Mouse (Mus musculus): Measurements from ENCODE around the gene H2-Q2. TPM values are rescaled to one million over a fixed set of nuclear protein-coding genes. Genes with fewer than 3 reads are reported as not detected.
"Not testable (repeated sequence)": the region's sequence is repeated elsewhere in the genome, so short reads cannot be mapped to it uniquely, and the experiment has no call there.

H2-Q2 gene
- polyA plus RNA-seq (2015; fragmentation: Nextera tagmentation; extraction: Ambion mirVana): 1.3 and 1.6 TPM in 2 replicates

DNA sequence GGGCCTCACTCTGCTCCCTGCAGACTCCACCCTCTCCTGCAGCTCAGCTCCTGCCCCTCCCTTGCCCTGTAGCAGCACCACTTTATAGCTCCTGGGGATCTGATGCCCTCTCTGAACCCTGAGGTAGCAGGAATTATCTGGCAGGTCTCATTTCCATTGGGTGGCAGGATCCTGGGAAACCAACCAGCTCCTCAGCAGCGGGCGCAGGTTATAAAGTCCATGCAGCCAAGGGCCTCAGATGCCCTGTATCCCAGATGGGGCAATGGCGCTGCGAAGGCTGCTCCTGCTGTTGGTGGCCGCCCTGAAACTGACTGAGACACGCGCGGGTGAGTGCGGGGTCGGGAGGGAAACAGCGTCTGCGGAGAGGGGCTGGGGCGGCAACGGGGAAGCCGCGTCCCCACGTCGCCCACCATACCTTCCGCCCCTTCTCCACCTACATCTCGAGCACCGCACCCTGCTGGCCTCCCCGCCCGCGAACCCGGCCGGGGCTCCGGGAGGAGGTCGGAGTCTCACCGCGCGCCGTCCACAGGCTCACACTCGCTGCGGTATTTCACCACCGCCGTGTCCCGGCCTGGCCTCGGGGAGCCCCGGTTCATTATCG, at the start of gene H2-Q2:
Gene H2-Q2, plus strand, starts transcription at position 172 of the 601 bp plus-strand sequence.
- Histone ChIP-seq H3K9me3 (replicated peaks) (no peaks in the 10 kb centered on the region), H3K9ac (no peak within 1 kb of the TSS), H3K36me3 (no peaks in the 10 kb centered on the region), H3K4me2 (peak within 1 kb of the TSS; percentile 82), H3K27me3 (peaks cover 45% of the 10 kb centered on the region), H3K4me1 (replicated peaks) (peaks cover 11% of the 10 kb centered on the region), H3K27ac (no peak within 1 kb of the TSS), H3K4me3 (peak within 1 kb of the TSS; percentile 49)
- WGBS: 2% methylated on average over 33 of the region's 40 CpGs
- no peak for ATAC-seq (replicated peaks; ENCODE audit: insufficient number of reproducible peaks, insufficient read depth, low FRiP score, low read depth)

DNA sequence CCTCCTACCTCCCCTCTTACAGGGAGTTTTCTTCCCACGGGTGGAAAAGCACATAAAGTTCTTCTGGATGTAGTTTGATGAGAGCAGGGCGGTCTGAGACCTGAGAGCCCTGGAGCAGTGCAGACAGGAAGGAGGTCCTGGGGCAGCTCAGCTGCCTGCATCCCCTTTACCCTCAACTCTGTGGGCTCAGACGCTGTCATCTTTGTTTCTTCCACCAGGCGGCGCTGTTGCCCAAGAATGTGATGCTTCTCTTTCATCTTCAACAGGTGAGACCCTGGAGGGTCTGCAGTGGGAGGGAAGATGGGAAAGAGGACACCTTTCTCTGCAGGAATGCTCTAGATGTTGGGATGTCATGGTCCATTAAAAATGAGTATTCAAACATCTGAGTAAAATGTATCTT, 46.2 kb upstream of the H2-Q2 start:
- not testable (repeated sequence) for H3K9ac ChIP-seq; H3K9me3 ChIP-seq (replicated peaks); H3K4me3 ChIP-seq; H3K27ac ChIP-seq; H3K36me3 ChIP-seq; H3K4me2 ChIP-seq; ATAC-seq (replicated peaks; ENCODE audit: insufficient number of reproducible peaks, insufficient read depth, low FRiP score, low read depth); H3K4me1 ChIP-seq (replicated peaks)
- peaks cover 12% of the 10 kb centered on the region; the same call in 1 of the 2 replicates for H3K27me3 ChIP-seq
- 7% methylated on average over 5 of the region's 5 CpGs for WGBS

DNA sequence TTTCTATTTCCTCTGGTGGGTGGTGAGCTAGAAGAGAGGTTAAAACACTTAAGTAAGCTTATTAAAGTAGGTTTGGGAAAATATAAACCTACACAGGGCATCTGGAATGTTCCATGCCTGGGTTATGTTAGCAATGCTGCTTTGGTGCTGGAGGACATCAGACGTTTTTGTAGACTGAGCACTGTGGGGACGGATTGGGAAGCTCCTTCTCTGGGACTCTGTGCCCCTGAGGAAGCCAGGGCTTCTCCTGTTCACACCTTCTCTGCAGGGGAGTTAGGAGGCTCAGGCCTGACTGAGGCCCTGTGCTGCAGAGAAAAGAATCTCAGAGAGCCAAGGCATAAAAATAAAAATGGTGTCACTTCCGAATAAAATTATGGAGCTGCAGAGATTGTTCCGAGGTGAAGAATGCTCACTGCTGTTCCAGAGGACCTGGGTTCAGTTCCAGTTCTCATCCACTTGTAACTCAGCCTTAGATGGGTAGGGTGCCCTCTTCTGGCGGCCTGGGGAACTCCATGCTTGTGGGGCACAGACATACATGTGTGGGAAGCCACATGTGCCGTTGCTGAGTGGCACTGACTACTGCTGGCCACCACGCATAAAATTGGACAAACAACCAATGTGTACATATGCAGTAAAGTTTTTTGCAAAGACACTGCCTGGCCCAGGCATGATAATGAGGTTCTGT, 41.6 kb upstream of the H2-Q2 start:
- H3K27me3 ChIP-seq: not testable (repeated sequence)

GRCm38 (mm10) chr17:35301645-35302258, 40.3 kb upstream of the H2-Q2 start:
- Histone ChIP-seq H3K27ac (no peak overlapping the region), H3K4me2 (no peak overlapping the region), H3K4me1 (replicated peaks) (no peaks in the 10 kb centered on the region), H3K27me3 (peaks cover 8% of the 10 kb centered on the region), H3K36me3 (no peaks in the 10 kb centered on the region), H3K9me3 (replicated peaks) (no peaks in the 10 kb centered on the region), H3K9ac (no peak overlapping the region), H3K4me3 (no peak overlapping the region)
- WGBS: 24% methylated on average over 13 of the region's 13 CpGs
- ATAC-seq (replicated peaks; ENCODE audit: insufficient number of reproducible peaks, insufficient read depth, low FRiP score, low read depth): no peak

More for the DNA sequence above, 41.6 kb upstream of the H2-Q2 start:
- H3K4me1 ChIP-seq (replicated peaks); H3K4me2 ChIP-seq; H3K9ac ChIP-seq; H3K27ac ChIP-seq; H3K36me3 ChIP-seq; ATAC-seq (replicated peaks; ENCODE audit: insufficient number of reproducible peaks, insufficient read depth, low FRiP score, low read depth); H3K9me3 ChIP-seq (replicated peaks); H3K4me3 ChIP-seq: not testable (repeated sequence)
- WGBS: 85% methylated on average over 7 of the region's 7 CpGs

GRCm38 (mm10) chr17:35303271-35303670, 38.8 kb upstream of the H2-Q2 start:
- Histone ChIP-seq H3K27ac (no peak overlapping the region), H3K4me2 (no peak overlapping the region), H3K4me1 (replicated peaks) (no peaks in the 10 kb centered on the region), H3K27me3 (peaks cover 18% of the 10 kb centered on the region), H3K9ac (no peak overlapping the region), H3K4me3 (no peak overlapping the region), H3K9me3 (replicated peaks) (no peaks in the 10 kb centered on the region), H3K36me3 (no peaks in the 10 kb centered on the region)
- 59% methylated on average over 2 of the region's 2 CpGs for WGBS
- ATAC-seq (replicated peaks; ENCODE audit: insufficient number of reproducible peaks, insufficient read depth, low FRiP score, low read depth): no peak

GRCm38 (mm10) chr17:35303756-35304350, 38.2 kb upstream of the H2-Q2 start:
- no peak overlapping the region for H3K9ac ChIP-seq
- H3K4me3 ChIP-seq: no peak overlapping the region
- no peak for ATAC-seq (replicated peaks; ENCODE audit: insufficient number of reproducible peaks, insufficient read depth, low FRiP score, low read depth)
- no peaks in the 10 kb centered on the region for H3K36me3 ChIP-seq
- no peaks in the 10 kb centered on the region for H3K9me3 ChIP-seq (replicated peaks)
- H3K27ac ChIP-seq: no peak overlapping the region
- H3K4me2 ChIP-seq: no peak overlapping the region
- 79% methylated on average over 10 of the region's 10 CpGs for WGBS
- H3K4me1 ChIP-seq (replicated peaks): no peaks in the 10 kb centered on the region
- peaks cover 24% of the 10 kb centered on the region for H3K27me3 ChIP-seq

DNA sequence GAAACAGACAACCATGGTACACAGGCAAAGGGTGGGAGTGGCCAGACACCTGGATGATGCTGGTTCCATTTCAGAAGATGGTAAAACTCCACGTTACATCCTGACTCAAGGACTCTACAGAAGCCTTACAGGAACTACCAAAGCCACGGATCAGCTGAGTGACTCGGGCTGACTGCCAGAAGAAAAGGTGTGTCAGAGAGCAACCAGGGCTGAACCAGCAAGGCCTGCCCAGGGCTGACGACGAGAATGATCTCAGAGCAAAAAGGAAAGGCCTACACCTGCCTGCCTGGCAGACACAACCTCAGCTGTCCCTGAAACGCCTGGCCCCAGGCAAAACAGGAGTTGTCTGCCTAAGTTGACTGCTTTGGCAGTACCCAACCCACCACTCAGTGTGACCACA, 37.6 kb upstream of the H2-Q2 start:
- Histone ChIP-seq H3K4me3 (no peak overlapping the region), H3K4me2 (no peak overlapping the region), H3K9me3 (replicated peaks) (no peaks in the 10 kb centered on the region), H3K36me3 (no peaks in the 10 kb centered on the region), H3K4me1 (replicated peaks) (no peaks in the 10 kb centered on the region), H3K27me3 (peaks cover 29% of the 10 kb centered on the region), H3K9ac (no peak overlapping the region), H3K27ac (no peak overlapping the region)
- ATAC-seq (replicated peaks; ENCODE audit: insufficient number of reproducible peaks, insufficient read depth, low FRiP score, low read depth): no peak
- 70% methylated on average over 6 of the region's 6 CpGs for WGBS

- not testable (repeated sequence) for H3K36me3 ChIP-seq; H3K9ac ChIP-seq; H3K4me1 ChIP-seq (replicated peaks); H3K27ac ChIP-seq; H3K4me3 ChIP-seq; ATAC-seq (replicated peaks; ENCODE audit: insufficient number of reproducible peaks, insufficient read depth, low FRiP score, low read depth); H3K9me3 ChIP-seq (replicated peaks); H3K4me2 ChIP-seq
- peaks cover 29% of the 10 kb centered on the region for H3K27me3 ChIP-seq
- 76% methylated on average over 8 of the region's 8 CpGs for WGBS
These were observed 37.1 kb upstream of the H2-Q2 start for GRCm38 (mm10) chr17:35304921-35305320.

GRCm38 (mm10) chr17:35318671-35319070, 23.4 kb upstream of the H2-Q2 start:
- Histone ChIP-seq H3K9ac (no peak overlapping the region), H3K27me3 (peaks cover 52% of the 10 kb centered on the region), H3K36me3 (no peaks in the 10 kb centered on the region), H3K4me3 (no peak overlapping the region), H3K9me3 (replicated peaks) (no peaks in the 10 kb centered on the region), H3K4me2 (no peak overlapping the region), H3K27ac (no peak overlapping the region), H3K4me1 (replicated peaks) (peaks cover 10% of the 10 kb centered on the region)
- no peak for ATAC-seq (replicated peaks; ENCODE audit: insufficient number of reproducible peaks, insufficient read depth, low FRiP score, low read depth)

- Histone ChIP-seq H3K27ac (no peak within 1 kb of the TSS), H3K4me2 (peak within 1 kb of the TSS; percentile 85), H3K27me3 (peaks cover 52% of the 10 kb centered on the region), H3K36me3 (no peaks in the 10 kb centered on the region), H3K9ac (peak within 1 kb of the TSS; percentile 25; the same call in 1 of the 2 replicates), H3K4me1 (replicated peaks) (peaks cover 10% of the 10 kb centered on the region), H3K4me3 (peak within 1 kb of the TSS; percentile 51), H3K9me3 (replicated peaks) (no peaks in the 10 kb centered on the region)
- 2% methylated on average over 50 of the region's 55 CpGs for WGBS
- ATAC-seq (replicated peaks; ENCODE audit: insufficient number of reproducible peaks, insufficient read depth, low FRiP score, low read depth): no peak
These were observed 21.5 kb upstream of the H2-Q2 start, which contains the start of gene H2-Q1 for GRCm38 (mm10) chr17:35320327-35321081. H2-Q1 (plus strand) TSS chr17:35320405.

GRCm38 (mm10) chr17:35325124-35325523, 16.9 kb upstream of the H2-Q2 start:
- Histone ChIP-seq H3K27me3 (peaks cover 34% of the 10 kb centered on the region), H3K4me1 (replicated peaks) (peaks cover 10% of the 10 kb centered on the region)
- H3K9me3 ChIP-seq (replicated peaks); ATAC-seq (replicated peaks; ENCODE audit: insufficient number of reproducible peaks, insufficient read depth, low FRiP score, low read depth); H3K36me3 ChIP-seq; H3K4me3 ChIP-seq; H3K9ac ChIP-seq; H3K4me2 ChIP-seq; H3K27ac ChIP-seq: not testable (repeated sequence)
- 50% methylated on average over 1 of the region's 1 CpGs for WGBS
